Mouse (Mus musculus) myocyte (in vitro differentiated cells): ENCODE data around the gene St3gal3. TPM values are rescaled to one million over a fixed set of nuclear protein-coding genes. Genes with fewer than 3 reads are reported as not detected.
A peak's percentile ranks its signal among the peaks of the same experiment; 100 is the strongest.

Source experiments
- H3K27me3 ChIP-seq: one replicate; pipeline ENCODE4 v1.6.1; 2011; ENCODE audit not compliant: control insufficient read depth, insufficient read depth, insufficient read length
- H3K36me3 ChIP-seq: one replicate; pipeline ENCODE4 v1.6.1; 2011; ENCODE audit not compliant: control insufficient read depth, insufficient read depth
- H3K4me2 ChIP-seq: one replicate; pipeline ENCODE4 v1.6.1; 2011; ENCODE audit warnings: low read depth, control low read depth
- H3K4me3 ChIP-seq: one replicate; pipeline ENCODE4 v1.5.1; 2011; ENCODE audit warnings: mild to moderate bottlenecking, control low read depth, moderate library complexity
- H3K79me2 ChIP-seq: one replicate; pipeline ENCODE4 v1.6.1; 2011; ENCODE audit not compliant: control insufficient read depth, insufficient read depth
- H3ac ChIP-seq: one replicate; pipeline ENCODE4 v1.6.1; 2011; ENCODE audit not compliant: control insufficient read depth, insufficient read length
- CEBPB ChIP-seq: IDR thresholded peaks from 2 replicates; pipeline ENCODE4 v1.6.1; 2011; ENCODE audit warnings: mild to moderate bottlenecking, moderate library complexity; ENCODE audit not compliant: poor library complexity, insufficient read depth, severe bottlenecking
- E2F4 ChIP-seq: IDR thresholded peaks from one replicate; pipeline ENCODE4 v1.6.1; 2011; ENCODE audit warnings: mild to moderate bottlenecking, control low read depth, moderate library complexity; ENCODE audit not compliant: insufficient read depth
- MAX ChIP-seq: IDR thresholded peaks from one replicate; pipeline ENCODE4 v1.6.1; 2011; ENCODE audit warnings: low read depth, mild to moderate bottlenecking, control low read depth
- MYOD1 ChIP-seq, 3 experiments: IDR thresholded peaks; one replicate each; pipeline ENCODE4 v1.6.1; 2011; ENCODE audit warnings: control low read depth in 2 of 3, low read depth in 2 of 3, mild to moderate bottlenecking in 2 of 3, moderate library complexity in 1 of 3; ENCODE audit not compliant: insufficient read length in 2 of 3, control insufficient read depth in 1 of 3
- MYOG ChIP-seq, 3 experiments: IDR thresholded peaks; one replicate each; pipeline ENCODE4 v1.6.1; 2011; ENCODE audit warnings: control low read depth in 2 of 3, low read depth in 2 of 3, mild to moderate bottlenecking in 2 of 3; ENCODE audit not compliant: insufficient read length in 2 of 3, control insufficient read depth in 1 of 3, insufficient read depth in 1 of 3
- POLR2A ChIP-seq: IDR thresholded peaks from one replicate; pipeline ENCODE4 v1.6.1; 2011; ENCODE audit warnings: low read depth, mild to moderate bottlenecking, control low read depth, moderate library complexity; ENCODE audit not compliant: insufficient read length
- POLR2AphosphoS2 ChIP-seq: IDR thresholded peaks from one replicate; pipeline ENCODE4 v1.6.1; 2011; ENCODE audit warnings: low read depth, control low read depth; ENCODE audit not compliant: insufficient read length
- REST ChIP-seq: IDR thresholded peaks from one replicate; pipeline ENCODE4 v1.6.1; 2011; ENCODE audit warnings: mild to moderate bottlenecking, control low read depth, moderate library complexity; ENCODE audit not compliant: insufficient read depth, insufficient read length
- SRF ChIP-seq: IDR thresholded peaks from one replicate; pipeline ENCODE4 v1.6.1; 2011; ENCODE audit warnings: low read depth; ENCODE audit not compliant: control insufficient read depth, insufficient read length
- TCF12 ChIP-seq: IDR thresholded peaks from one replicate; pipeline ENCODE4 v1.6.1; 2011; ENCODE audit warnings: mild to moderate bottlenecking, control low read depth; ENCODE audit not compliant: poor library complexity, insufficient read depth, severe bottlenecking
- TCF3 ChIP-seq: IDR thresholded peaks from one replicate; pipeline ENCODE4 v1.6.1; 2011; ENCODE audit warnings: low read depth, control low read depth; ENCODE audit not compliant: insufficient read length
- USF1 ChIP-seq: IDR thresholded peaks from one replicate; pipeline ENCODE4 v1.6.1; 2011; ENCODE audit warnings: low read depth, mild to moderate bottlenecking, control low read depth, moderate library complexity
- polyA plus RNA-seq: library from polyadenylated mRNA; unstranded; fragments of >200 nt; fragmentation: generic; extraction: Trizol; gene quantifications from one replicate; pipeline ENCODE4 v1.2.1, GENCODE M21; 2012; ENCODE audit warnings: missing spikeins

Gene St3gal3
- polyA plus RNA-seq, 1 experiment, result 45.1 TPM

- Histone ChIP-seq H3K4me2 (peak overlapping the region; percentile 53), H3ac (no peak overlapping the region), H3K4me3 (no peak overlapping the region), H3K79me2 (peaks cover 16% of the 10 kb centered on the region), H3K27me3 (no peaks in the 10 kb centered on the region), H3K36me3 (no peaks in the 10 kb centered on the region)
- peak in 2 of 3 experiments; percentile 3 to 27 for TF ChIP-seq MYOG (IDR thresholded peaks at IDR 0.05; ENCODE audit: control insufficient read depth in 1 of 3, insufficient read depth in 1 of 3, insufficient read length in 2 of 3, low read depth in 2 of 3)
- TF ChIP-seq TCF12, result peak; percentile 4
- no peak for TF ChIP-seq REST
- peak in 1 of 3 experiments; percentile 60 for TF ChIP-seq MYOD1 (IDR thresholded peaks at IDR 0.05; ENCODE audit: control insufficient read depth in 1 of 3, insufficient read length in 2 of 3, low read depth in 2 of 3)
- TF ChIP-seq MAX, result no peak
Measured at GRCm38 (mm10) chr4:118123030-118123704, 11.5 kb downstream of the St3gal3 start.

GRCm38 (mm10) chr4:118122078-118122477, 12.6 kb downstream of the St3gal3 start:
- H3K27me3 ChIP-seq, result no peaks in the 10 kb centered on the region
- TF ChIP-seq USF1 (no peak), POLR2AphosphoS2 (no peak), MYOD1 (IDR thresholded peaks at IDR 0.05; ENCODE audit: control insufficient read depth in 1 of 3, insufficient read length in 2 of 3, low read depth in 2 of 3) (no peak), CEBPB (no peak), POLR2A (no peak), MYOG (IDR thresholded peaks at IDR 0.05; ENCODE audit: control insufficient read depth in 1 of 3, insufficient read depth in 1 of 3, insufficient read length in 2 of 3, low read depth in 2 of 3) (no peak), REST (no peak), E2F4 (no peak), TCF12 (no peak), SRF (no peak)
- no peak overlapping the region for H3ac ChIP-seq
- H3K79me2 ChIP-seq, result peaks cover 5% of the 10 kb centered on the region
- no peak overlapping the region for H3K4me3 ChIP-seq
- no peak overlapping the region for H3K4me2 ChIP-seq
- H3K36me3 ChIP-seq, result no peaks in the 10 kb centered on the region

GRCm38 (mm10) chr4:118117565-118117964, 17.1 kb downstream of the St3gal3 start:
- TF ChIP-seq SRF (no peak), CEBPB (no peak), POLR2AphosphoS2 (no peak), MYOG (IDR thresholded peaks at IDR 0.05; ENCODE audit: control insufficient read depth in 1 of 3, insufficient read depth in 1 of 3, insufficient read length in 2 of 3, low read depth in 2 of 3) (no peak), TCF3 (no peak), TCF12 (no peak), E2F4 (no peak), REST (no peak), POLR2A (no peak)
- no peak overlapping the region for H3K4me3 ChIP-seq
- no peaks in the 10 kb centered on the region for H3K36me3 ChIP-seq
- H3K27me3 ChIP-seq, result no peaks in the 10 kb centered on the region
- no peak overlapping the region for H3K4me2 ChIP-seq
- peaks cover 4% of the 10 kb centered on the region for H3K79me2 ChIP-seq
- H3ac ChIP-seq, result no peak overlapping the region

- no peaks in the 10 kb centered on the region for H3K27me3 ChIP-seq
- H3K36me3 ChIP-seq, result no peaks in the 10 kb centered on the region
- H3K4me3 ChIP-seq, result no peak overlapping the region
- H3ac ChIP-seq, result no peak overlapping the region
- no peak overlapping the region for H3K4me2 ChIP-seq
- H3K79me2 ChIP-seq, result peaks cover 4% of the 10 kb centered on the region
- TF ChIP-seq POLR2A (no peak), MAX (no peak), TCF12 (no peak), E2F4 (no peak), USF1 (no peak), REST (no peak), SRF (no peak), TCF3 (no peak), POLR2AphosphoS2 (no peak), MYOG (IDR thresholded peaks at IDR 0.05; ENCODE audit: control insufficient read depth in 1 of 3, insufficient read depth in 1 of 3, insufficient read length in 2 of 3, low read depth in 2 of 3) (no peak), MYOD1 (IDR thresholded peaks at IDR 0.05; ENCODE audit: control insufficient read depth in 1 of 3, insufficient read length in 2 of 3, low read depth in 2 of 3) (no peak)
Measured at GRCm38 (mm10) chr4:118116098-118116497, 18.6 kb downstream of the St3gal3 start.

- no peak overlapping the region for H3ac ChIP-seq
- TF ChIP-seq REST (no peak), MAX (no peak), MYOG (IDR thresholded peaks at IDR 0.05; ENCODE audit: control insufficient read depth in 1 of 3, insufficient read depth in 1 of 3, insufficient read length in 2 of 3, low read depth in 2 of 3) (no peak), USF1 (no peak), POLR2A (no peak), MYOD1 (IDR thresholded peaks at IDR 0.05; ENCODE audit: control insufficient read depth in 1 of 3, insufficient read length in 2 of 3, low read depth in 2 of 3) (no peak), SRF (no peak), TCF3 (no peak), CEBPB (no peak), POLR2AphosphoS2 (no peak), TCF12 (no peak), E2F4 (no peak)
Measured at GRCm38 (mm10) chr4:118115132-118115531, 19.6 kb downstream of the St3gal3 start.

More at GRCm38 (mm10) chr4:118115132-118115531, 19.6 kb downstream of the St3gal3 start:
- no peak overlapping the region for H3K4me2 ChIP-seq
- no peak overlapping the region for H3K4me3 ChIP-seq
- H3K27me3 ChIP-seq, result no peaks in the 10 kb centered on the region
- H3K36me3 ChIP-seq, result no peaks in the 10 kb centered on the region
- H3K79me2 ChIP-seq, result peaks cover 4% of the 10 kb centered on the region
